Mouse (Mus musculus): ENCODE data around the gene Obscn. TPM values are rescaled to one million over a fixed set of nuclear protein-coding genes. Genes with fewer than 3 reads are reported as not detected.
A peak's percentile ranks its signal among the peaks of the same experiment; 100 is the strongest.

The Obscn gene
- polyA plus RNA-seq, 1 experiment = 6.2 TPM

DNA sequence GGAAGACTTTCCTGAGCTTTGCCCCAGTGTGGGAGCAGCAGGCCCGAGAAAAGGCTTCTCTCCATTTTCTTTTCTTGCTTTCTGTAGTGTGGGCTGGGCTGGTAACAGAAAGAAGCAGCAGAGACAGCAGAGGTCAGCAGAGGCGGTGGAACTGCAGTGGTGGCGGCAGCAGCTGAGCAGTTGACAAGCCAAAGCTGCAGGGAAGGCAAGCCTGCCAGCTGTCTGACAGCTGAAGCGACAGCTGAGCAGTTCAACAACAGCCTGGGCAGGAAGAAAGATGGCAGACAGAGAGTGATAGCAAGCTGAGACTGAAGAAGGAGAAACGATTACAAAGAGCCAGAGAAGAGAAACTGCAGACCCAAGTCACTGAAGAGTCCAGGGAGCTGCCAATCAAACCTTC is 25.2 kb upstream of the Obscn start:
- H3K4me1 ChIP-seq (ENCODE audit: control insufficient read depth, insufficient read depth, low read length) = peaks cover 5% of the 10 kb centered on the region; the same call in 1 of the 2 replicates
- no peak for DNase-seq
- no peak overlapping the region for H3K27ac ChIP-seq (ENCODE audit: insufficient read depth, low read depth, low read length)
- no peak overlapping the region for H3K4me3 ChIP-seq (ENCODE audit: insufficient read depth, low read depth, low read length)
- WGBS = 81% methylated on average over 5 of the region's 5 CpGs
- no peaks in the 10 kb centered on the region for H3K36me3 ChIP-seq (ENCODE audit: control insufficient read depth, insufficient read depth, low read length)
- H3K27me3 ChIP-seq (replicated peaks; ENCODE audit: control insufficient read depth, insufficient read depth, low read length) = no peaks in the 10 kb centered on the region
- 0 out of 2 replicates have a peak, but pooled peaks have one; percentile 11 for TF ChIP-seq CTCF (conservative IDR thresholded peaks at IDR 0.05; ENCODE audit: insufficient read depth, insufficient read length, low read depth, low read length)
- no peak for TF ChIP-seq POLR2A (IDR thresholded peaks at IDR 0.05; ENCODE audit: low read depth, low read length)

DNA sequence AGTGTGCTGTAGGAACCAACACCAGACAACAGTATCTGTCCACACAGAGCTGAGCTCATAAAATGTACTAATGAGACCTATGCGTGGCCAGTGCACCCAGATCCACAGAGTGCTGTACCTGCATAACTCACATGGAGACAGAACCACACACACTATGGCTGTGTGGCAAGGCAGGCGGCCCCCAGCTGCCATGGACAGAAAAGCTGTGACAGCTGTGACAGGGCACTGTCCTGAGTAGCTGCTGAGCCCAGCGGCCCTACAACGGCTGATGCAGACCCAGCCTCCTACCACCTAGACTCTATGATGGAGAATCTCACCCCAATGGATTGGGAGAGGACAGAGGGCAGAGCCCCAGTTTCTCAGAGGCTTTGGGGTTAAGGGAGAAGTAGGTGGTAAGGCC is 23.4 kb upstream of the Obscn start:
- Histone ChIP-seq H3K4me3 (ENCODE audit: insufficient read depth, low read depth, low read length) (no peak overlapping the region), H3K27ac (ENCODE audit: insufficient read depth, low read depth, low read length) (no peak overlapping the region), H3K4me1 (ENCODE audit: control insufficient read depth, insufficient read depth, low read length) (peaks cover 5% of the 10 kb centered on the region; the same call in 1 of the 2 replicates), H3K27me3 (replicated peaks; ENCODE audit: control insufficient read depth, insufficient read depth, low read length) (no peaks in the 10 kb centered on the region), H3K36me3 (ENCODE audit: control insufficient read depth, insufficient read depth, low read length) (no peaks in the 10 kb centered on the region)
- no peak for TF ChIP-seq CTCF (conservative IDR thresholded peaks at IDR 0.05; ENCODE audit: insufficient read depth, insufficient read length, low read depth, low read length)
- DNase-seq = no peak
- WGBS = 94% methylated on average over 4 of the region's 4 CpGs

DNA sequence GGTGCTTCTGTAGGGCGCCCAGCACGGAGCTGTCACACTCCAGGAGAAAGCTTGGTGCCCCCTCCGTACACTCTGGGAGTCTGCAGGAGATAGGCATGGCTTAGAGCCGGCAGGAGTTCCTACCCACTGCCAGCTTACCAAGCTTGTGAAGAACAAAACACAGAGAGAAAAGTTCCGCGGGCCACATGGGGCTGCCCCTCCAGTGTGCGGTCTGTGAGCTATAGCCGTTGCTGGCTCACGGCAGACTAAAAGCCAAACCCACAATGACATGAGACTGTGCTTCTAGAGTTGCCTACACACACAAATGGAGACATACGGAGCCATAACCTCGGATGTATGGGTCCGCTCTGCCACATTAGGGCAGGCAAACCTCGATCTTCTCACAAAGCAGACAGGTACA is 22.9 kb upstream of the Obscn start:
- H3K4me3 ChIP-seq (ENCODE audit: insufficient read depth, low read depth, low read length) = no peak overlapping the region

DNA sequence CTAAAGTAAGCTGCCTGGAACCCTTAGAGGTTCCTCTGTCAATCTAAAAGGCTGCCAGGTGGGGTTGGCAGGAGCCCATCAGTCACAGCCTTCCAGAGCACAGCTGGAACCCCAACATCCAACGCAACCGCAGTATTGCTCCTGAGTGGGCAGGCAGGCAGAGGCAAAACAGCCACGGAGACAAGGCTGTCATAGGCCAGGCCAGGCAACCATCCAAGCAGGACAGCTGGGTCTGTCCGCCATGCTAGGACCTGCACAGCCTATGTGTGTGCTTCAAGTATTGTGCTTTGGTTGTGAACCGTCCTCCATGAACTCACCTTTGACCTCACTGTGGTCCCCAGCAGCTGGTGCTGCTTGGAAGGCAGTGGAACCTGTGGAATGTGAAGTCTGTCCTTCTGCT is 19.7 kb upstream of the Obscn start:
- H3K27ac ChIP-seq (ENCODE audit: insufficient read depth, low read depth, low read length) = no peak overlapping the region
- no peak overlapping the region for H3K4me3 ChIP-seq (ENCODE audit: insufficient read depth, low read depth, low read length)
- DNase-seq = no peak
- TF ChIP-seq POLR2A (IDR thresholded peaks at IDR 0.05; ENCODE audit: low read depth, low read length) (no peak), CTCF (conservative IDR thresholded peaks at IDR 0.05; ENCODE audit: insufficient read depth, insufficient read length, low read depth, low read length) (no peak)
- H3K27me3 ChIP-seq (replicated peaks; ENCODE audit: control insufficient read depth, insufficient read depth, low read length) = no peaks in the 10 kb centered on the region
- H3K4me1 ChIP-seq (ENCODE audit: control insufficient read depth, insufficient read depth, low read length) = no peaks in the 10 kb centered on the region
- H3K36me3 ChIP-seq (ENCODE audit: control insufficient read depth, insufficient read depth, low read length) = no peaks in the 10 kb centered on the region
- WGBS = 84% methylated on average over 5 of the region's 5 CpGs

More for the DNA sequence above, 22.9 kb upstream of the Obscn start:
- WGBS = 94% methylated on average over 13 of the region's 13 CpGs
- Histone ChIP-seq H3K27ac (ENCODE audit: insufficient read depth, low read depth, low read length) (no peak overlapping the region), H3K4me1 (ENCODE audit: control insufficient read depth, insufficient read depth, low read length) (peaks cover 5% of the 10 kb centered on the region; the same call in 1 of the 2 replicates), H3K27me3 (replicated peaks; ENCODE audit: control insufficient read depth, insufficient read depth, low read length) (no peaks in the 10 kb centered on the region), H3K36me3 (ENCODE audit: control insufficient read depth, insufficient read depth, low read length) (no peaks in the 10 kb centered on the region)
- TF ChIP-seq POLR2A (IDR thresholded peaks at IDR 0.05; ENCODE audit: low read depth, low read length) (no peak), CTCF (conservative IDR thresholded peaks at IDR 0.05; ENCODE audit: insufficient read depth, insufficient read length, low read depth, low read length) (no peak)
- DNase-seq = no peak

DNA sequence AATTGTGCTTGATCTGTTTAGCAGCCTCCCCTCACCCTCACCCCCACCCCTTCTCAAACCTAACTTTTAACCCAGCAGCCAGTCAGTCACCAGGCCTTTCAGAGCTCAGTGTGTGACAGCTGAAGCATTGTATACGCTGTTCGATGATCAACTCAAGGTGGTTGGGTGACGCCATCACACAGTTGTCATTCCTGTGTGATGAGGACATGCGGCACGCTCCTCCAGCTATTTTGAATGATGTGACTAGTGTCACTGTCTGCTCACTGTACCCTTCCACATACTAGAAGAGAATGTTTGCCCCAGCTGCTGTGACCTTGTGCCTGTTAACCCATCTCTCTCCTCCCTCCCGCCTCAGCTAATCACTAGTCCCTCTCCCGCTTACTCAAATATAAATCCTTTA is 18.0 kb upstream of the Obscn start:
- Histone ChIP-seq H3K36me3 (ENCODE audit: control insufficient read depth, insufficient read depth, low read length) (no peaks in the 10 kb centered on the region), H3K4me1 (ENCODE audit: control insufficient read depth, insufficient read depth, low read length) (no peaks in the 10 kb centered on the region), H3K4me3 (ENCODE audit: insufficient read depth, low read depth, low read length) (no peak overlapping the region), H3K27ac (ENCODE audit: insufficient read depth, low read depth, low read length) (no peak overlapping the region), H3K27me3 (replicated peaks; ENCODE audit: control insufficient read depth, insufficient read depth, low read length) (no peaks in the 10 kb centered on the region)
- TF ChIP-seq POLR2A (IDR thresholded peaks at IDR 0.05; ENCODE audit: low read depth, low read length) = no peak
- TF ChIP-seq CTCF (conservative IDR thresholded peaks at IDR 0.05; ENCODE audit: insufficient read depth, insufficient read length, low read depth, low read length) = no peak
- WGBS = 82% methylated on average over 7 of the region's 7 CpGs
- no peak for DNase-seq

DNA sequence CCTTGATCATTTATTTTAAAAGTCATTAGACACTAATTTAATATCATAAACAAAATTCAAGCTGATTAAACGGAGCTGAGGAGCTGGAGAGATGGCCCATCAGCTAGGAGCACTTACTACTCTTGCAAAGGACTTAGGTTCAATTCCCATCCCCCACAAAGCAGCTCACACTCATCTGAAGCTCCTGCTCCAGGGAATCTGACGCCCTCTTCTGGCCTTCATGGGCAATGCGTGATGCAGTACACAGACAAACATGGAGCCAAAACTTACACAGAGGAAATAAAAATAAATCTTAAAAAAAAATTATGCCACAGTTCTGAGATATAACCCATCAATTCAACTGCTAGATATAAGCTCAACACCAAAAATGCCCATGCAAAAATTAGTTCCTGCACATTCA is 15.5 kb upstream of the Obscn start:
- H3K27me3 ChIP-seq (replicated peaks; ENCODE audit: control insufficient read depth, insufficient read depth, low read length) = no peaks in the 10 kb centered on the region
- WGBS = 42% methylated on average over 3 of the region's 3 CpGs
- H3K4me3 ChIP-seq (ENCODE audit: insufficient read depth, low read depth, low read length) = no peak overlapping the region
- TF ChIP-seq POLR2A (IDR thresholded peaks at IDR 0.05; ENCODE audit: low read depth, low read length) = no peak
- TF ChIP-seq CTCF (conservative IDR thresholded peaks at IDR 0.05; ENCODE audit: insufficient read depth, insufficient read length, low read depth, low read length) = peak; percentile 50
- H3K27ac ChIP-seq (ENCODE audit: insufficient read depth, low read depth, low read length) = no peak overlapping the region
- H3K4me1 ChIP-seq (ENCODE audit: control insufficient read depth, insufficient read depth, low read length) = no peaks in the 10 kb centered on the region
- DNase-seq = no peak
- no peaks in the 10 kb centered on the region for H3K36me3 ChIP-seq (ENCODE audit: control insufficient read depth, insufficient read depth, low read length)

DNA sequence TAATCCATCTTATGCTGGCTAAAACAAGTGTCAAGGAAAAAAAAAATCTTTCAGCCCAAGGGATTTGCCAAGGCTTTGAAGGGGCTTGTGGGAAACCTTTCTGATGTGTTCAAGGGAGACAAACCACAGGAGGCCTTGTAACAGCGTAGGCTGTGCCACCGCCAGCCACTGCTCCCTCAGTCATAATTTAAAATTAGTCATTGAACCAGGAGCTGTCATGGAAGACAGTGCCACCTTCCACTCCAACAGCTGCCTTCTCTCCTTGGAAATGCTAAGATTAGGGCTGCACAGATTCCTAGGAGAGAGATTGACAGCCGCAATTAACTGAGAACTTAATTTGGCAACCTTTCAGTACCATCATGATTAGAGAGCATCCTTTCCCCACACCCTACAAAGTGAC is 13.1 kb upstream of the Obscn start:
- 85% methylated on average over 3 of the region's 3 CpGs for WGBS
- DNase-seq = no peak
- Histone ChIP-seq H3K36me3 (ENCODE audit: control insufficient read depth, insufficient read depth, low read length) (no peaks in the 10 kb centered on the region), H3K27ac (ENCODE audit: insufficient read depth, low read depth, low read length) (no peak overlapping the region), H3K4me1 (ENCODE audit: control insufficient read depth, insufficient read depth, low read length) (no peaks in the 10 kb centered on the region), H3K4me3 (ENCODE audit: insufficient read depth, low read depth, low read length) (no peak overlapping the region), H3K27me3 (replicated peaks; ENCODE audit: control insufficient read depth, insufficient read depth, low read length) (no peaks in the 10 kb centered on the region)
- no peak for TF ChIP-seq CTCF (conservative IDR thresholded peaks at IDR 0.05; ENCODE audit: insufficient read depth, insufficient read length, low read depth, low read length)
- TF ChIP-seq POLR2A (IDR thresholded peaks at IDR 0.05; ENCODE audit: low read depth, low read length) = no peak

DNA sequence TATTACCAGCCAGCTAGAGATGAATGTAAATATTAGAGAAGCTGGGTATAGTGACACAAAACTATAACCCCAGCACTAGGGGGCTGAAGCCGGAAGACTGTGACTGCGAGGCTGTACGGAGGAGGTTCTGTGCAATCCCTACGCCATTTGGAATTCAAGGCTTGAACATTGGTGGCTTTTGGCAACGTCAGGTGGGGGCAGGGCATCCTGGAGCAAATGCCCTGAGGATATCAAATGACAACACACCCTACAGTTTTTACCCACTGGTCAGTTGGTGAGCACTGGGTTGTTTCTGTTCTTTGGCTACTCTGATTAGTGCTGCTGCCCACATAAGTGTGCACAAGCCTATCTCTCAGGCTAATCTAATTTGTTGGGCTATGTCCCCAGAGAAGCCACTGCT is 6.8 kb upstream of the Obscn start:
- Histone ChIP-seq H3K4me3 (ENCODE audit: insufficient read depth, low read depth, low read length) (no peak overlapping the region), H3K4me1 (ENCODE audit: control insufficient read depth, insufficient read depth, low read length) (no peaks in the 10 kb centered on the region), H3K27me3 (replicated peaks; ENCODE audit: control insufficient read depth, insufficient read depth, low read length) (no peaks in the 10 kb centered on the region), H3K27ac (ENCODE audit: insufficient read depth, low read depth, low read length) (no peak overlapping the region), H3K36me3 (ENCODE audit: control insufficient read depth, insufficient read depth, low read length) (no peaks in the 10 kb centered on the region)
- TF ChIP-seq CTCF (conservative IDR thresholded peaks at IDR 0.05; ENCODE audit: insufficient read depth, insufficient read length, low read depth, low read length) (no peak), POLR2A (IDR thresholded peaks at IDR 0.05; ENCODE audit: low read depth, low read length) (no peak)
- 72% methylated on average over 5 of the region's 5 CpGs for WGBS
- DNase-seq = no peak
